Mouse (Mus musculus) layer of hippocampus, adult 11-12 months (tissue): ENCODE results near the gene Tjp3.

Experiments
- DNase-seq: peaks from one replicate; pipeline ENCODE4 v3.0.0; 2022; ENCODE audit warnings: low spot score

Tjp3 gene

DNA sequence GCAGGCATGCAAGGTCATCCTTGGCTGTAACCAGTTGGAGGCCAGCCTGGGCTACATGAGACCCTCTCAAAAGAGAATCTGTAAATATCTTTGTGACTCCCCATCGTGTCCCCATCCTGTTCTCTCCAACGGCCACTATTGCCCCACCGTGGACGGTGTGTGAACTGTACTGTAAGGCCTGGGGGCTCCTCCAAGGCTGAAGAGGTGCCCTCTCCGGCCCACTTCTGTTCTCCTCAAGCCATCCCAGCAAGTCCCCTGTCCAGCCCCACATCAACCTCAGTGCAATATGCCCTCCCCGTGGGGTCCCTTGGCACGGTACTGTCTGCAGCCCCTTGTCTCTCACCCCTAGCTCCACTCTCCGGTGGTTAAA lies 27.9 kb upstream of the Tjp3 start:
- DNase-seq, result no peak

DNA sequence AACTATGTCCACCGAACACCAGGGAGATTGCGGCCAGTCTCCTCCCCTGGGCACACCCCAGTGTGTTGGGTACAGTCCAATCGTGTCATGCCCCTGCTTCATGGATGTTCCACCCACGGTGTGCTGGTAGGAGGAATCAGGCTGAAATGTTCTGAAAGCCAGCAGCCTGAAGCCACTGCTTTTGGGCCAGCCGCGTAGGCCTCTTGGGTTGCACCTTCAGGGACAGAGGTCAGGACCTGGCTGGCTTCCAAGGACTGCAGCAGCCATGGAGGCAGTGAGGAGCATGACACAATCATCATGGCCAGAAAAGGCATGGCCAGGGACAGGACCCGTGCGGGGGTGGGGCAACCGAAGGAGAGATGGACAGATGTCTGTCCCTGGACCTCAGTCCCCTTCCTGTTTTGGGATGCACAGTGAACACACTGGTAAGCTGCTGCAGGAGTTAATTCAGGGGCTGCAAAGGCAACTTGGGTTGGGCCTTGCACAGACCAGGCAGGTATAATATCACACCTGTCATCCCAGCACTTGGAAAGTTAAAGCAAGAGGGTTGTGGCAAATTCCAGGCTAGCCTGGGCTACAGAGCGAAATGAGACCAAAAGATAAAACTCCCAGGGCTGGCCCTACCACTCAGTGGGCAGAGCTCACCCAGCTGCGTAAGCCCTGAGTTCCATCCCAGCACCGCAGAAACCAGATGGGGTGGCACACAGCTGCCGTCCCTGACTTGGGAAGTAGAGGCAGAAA lies 27.4 kb upstream of the Tjp3 start:
- DNase-seq, result no peak

DNA sequence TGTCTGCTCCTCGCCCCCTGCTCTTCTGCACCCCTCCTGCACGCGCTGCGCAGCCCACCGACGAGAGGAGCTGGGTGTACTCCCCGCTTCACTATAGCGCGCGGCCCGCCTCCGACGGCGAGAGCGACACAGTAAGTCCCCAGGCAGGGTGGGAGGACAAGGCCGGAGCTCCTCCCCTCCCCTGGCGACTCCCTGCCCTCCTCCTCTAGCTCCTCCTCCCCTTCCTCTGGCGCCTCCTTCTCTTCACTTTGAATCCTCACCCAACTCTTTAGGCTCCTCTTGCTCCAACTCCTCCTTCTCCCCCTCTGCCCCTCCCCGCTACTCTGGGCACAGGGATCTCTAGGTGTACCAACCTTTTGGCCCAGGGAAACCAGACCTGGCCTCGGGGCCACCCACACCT lies 25.9 kb upstream of the Tjp3 start:
- DNase-seq, result no peak

DNA sequence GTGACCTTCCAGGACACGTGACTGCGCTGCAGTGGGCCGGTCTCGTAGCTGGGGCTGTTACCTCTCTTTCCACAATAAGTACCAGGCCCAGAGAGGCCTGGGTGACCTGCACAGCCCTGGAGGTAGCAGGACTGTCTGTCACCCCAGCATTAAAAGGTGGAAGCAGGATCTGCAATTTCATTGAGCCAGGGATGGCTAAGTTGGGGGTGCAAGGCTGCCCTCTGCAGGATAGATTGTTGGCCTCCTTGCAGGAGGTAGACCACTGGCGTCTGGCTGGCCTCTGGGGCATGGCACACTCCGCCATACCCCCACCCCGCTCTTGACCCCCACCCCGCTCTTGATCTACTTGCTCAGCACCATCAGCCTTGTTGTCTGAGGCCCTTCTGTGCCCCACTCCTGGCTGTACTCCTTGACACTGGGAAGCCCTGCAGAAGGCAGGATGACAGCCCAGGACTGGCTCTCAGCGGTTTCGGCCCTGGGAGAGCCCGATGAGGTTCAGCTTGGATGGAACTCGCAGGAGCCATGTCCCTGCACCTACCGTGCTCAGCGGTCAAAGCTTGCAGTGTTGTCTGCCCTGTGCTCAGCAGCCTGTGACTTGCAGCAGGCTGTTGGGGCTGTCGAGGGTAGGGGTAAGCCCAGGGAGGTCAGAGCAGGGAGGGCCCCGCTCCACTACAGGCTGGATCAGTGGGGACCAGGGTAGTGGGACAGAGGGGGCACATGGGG lies 25.1 kb upstream of the Tjp3 start:
- DNase-seq, result no peak

DNA sequence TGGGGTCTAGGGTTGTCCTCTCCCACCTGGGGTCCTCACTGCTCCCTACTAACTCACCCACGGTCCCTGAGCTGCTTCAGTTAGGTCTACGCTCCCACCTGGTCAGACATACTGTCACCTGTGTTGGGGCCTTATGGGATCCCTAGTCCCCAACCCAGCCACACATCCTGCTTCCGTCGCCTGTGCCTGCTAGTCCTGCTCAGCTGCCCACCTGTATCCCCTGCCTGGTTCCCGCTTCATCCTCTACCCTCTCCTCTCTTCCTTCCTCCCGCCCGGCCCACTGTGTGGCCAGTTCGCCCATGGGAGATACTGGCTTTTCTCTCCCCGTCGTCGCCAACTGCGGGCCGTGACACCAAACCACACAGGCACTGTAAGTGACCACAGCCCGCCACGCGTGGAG lies 24.2 kb upstream of the Tjp3 start:
- DNase-seq, result no peak

DNA sequence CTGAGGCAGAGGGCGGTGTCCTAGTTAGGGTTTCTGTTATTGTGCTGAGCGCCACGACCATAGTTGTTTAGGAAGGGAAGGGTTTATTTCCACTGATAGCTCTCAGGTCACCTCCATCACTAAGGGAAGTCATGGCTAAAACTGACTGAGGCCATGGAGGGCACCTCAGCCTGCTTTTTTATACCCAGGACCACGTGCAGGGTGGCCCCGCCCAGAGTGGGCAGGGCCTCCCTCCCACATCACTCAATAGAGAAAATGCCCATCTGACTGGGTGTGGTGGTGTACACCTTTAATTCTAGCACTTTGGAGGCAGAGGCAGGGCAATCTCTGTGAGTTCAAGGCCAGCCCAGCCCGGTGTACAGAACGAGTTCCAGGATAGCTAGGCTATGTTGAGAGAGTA lies 22.8 kb upstream of the Tjp3 start:
- no peak for DNase-seq

DNA sequence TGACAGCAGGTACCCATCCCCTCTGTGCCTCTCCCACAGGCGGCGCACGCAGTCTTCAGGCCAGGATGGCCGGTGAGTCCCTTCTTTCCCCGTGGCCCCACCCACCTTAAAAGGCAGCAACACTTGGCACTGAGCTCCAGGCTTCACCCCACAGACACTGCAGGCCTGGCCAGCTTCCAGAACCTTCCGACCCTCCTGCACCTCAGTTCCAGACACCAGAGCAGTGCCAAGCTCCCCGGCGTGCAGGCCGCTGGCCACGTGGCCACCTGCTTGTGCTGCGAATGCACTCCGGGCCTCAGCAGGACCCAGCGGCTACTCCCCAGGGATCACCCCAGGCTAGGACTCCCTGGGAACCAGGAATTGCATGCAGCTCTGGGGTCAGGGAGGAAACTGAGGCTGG lies 22.2 kb upstream of the Tjp3 start:
- no peak for DNase-seq

DNA sequence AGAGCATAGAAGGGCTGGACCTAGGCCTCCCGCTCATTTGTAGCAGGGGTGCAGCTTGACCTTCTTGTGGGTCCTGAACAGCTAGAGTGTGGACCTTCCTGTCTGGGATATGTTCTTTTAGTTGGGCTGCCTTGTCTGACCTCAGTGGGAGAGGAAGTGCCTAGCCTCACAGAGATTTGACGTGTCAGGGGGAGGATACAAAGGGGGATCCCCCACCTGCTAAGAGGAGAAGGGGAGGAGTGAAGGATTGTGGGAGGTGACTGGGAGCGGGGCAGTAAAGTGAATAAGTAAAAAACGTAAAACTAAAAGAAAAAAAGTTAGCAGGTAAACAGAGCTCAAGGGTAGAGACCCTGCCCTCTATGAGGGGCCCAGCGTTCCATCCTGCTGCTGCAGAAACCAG lies 18.2 kb upstream of the Tjp3 start:
- no peak for DNase-seq

DNA sequence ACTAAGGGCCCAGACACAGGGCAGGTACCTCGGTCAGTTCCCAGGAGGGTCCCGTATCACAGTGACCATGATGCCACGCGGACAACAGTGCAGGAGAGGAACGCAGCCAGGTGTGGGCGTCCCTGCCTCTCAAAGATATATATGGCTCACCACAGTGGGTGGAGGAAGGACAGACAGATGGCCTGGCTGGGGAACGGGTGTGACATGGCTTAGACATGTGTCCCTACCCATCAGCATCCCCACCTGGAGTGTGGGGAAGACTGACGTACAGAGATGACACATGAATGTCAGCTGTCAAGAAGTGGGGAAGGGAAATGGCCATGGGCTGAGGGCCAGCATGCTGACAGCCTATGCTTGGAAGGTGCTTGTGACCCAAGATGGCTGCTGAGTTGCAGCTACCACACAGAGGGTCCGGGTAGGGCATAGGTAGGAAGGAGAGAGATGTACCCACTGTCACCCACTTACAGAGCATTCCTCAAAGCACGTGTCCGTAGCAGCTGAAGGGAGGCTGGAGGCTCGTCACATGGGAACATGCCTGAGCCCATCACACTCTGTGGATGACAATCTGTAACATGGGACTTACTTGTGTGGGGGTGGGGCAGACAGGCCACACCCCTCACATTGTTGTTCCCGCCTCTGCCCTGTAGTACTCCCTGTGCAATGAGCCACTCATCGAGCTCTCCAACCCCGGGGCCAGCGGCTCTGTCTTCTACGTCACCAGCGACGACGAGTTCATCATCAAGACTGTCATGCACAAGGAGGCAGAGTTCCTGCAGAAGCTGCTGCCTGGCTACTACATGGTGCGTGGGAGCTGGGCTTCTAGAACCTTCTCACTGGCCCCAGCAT lies 15.7 kb upstream of the Tjp3 start:
- DNase-seq, result no peak

DNA sequence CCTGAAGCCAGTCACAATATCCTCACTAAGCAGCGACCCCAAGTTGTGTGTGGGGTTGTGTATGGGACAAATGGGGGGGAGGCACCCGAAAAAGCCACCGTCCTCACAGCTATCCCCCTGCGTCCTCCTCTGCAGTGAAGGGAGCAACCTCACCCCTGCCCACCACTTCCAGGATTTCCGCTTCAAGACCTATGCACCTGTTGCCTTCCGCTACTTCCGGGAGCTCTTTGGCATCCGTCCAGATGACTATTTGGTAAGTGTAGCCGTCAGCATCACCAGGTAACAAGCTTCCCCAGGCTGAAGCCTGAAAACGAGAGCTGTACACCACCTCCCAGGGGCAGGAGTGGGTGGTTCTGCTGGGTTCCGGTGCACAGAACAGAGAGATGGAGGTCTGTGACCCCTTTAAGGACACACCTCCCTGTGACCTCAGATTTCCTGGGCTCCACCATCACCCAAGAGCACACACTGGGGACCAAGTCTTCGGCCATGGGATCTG lies 14.8 kb upstream of the Tjp3 start:
- DNase-seq, result no peak

DNA sequence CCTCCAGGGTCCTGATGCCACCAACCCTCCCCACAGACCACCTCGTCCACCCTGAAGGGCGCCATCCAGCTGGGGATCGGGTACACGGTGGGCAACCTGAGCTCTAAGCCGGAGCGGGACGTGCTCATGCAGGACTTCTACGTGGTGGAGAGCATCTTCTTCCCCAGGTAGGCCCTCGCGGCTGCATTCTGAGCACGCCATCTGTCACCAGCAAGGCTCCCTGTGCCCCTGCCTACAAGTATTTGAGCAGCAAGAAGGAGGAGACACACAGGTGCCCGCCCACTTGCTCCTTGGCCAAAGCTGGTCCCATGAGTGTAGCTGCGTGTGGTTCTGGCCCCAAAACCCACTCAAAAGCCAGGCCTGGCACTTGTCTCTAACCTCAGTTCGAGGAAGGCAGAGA lies 14.3 kb upstream of the Tjp3 start:
- DNase-seq, result no peak

DNA sequence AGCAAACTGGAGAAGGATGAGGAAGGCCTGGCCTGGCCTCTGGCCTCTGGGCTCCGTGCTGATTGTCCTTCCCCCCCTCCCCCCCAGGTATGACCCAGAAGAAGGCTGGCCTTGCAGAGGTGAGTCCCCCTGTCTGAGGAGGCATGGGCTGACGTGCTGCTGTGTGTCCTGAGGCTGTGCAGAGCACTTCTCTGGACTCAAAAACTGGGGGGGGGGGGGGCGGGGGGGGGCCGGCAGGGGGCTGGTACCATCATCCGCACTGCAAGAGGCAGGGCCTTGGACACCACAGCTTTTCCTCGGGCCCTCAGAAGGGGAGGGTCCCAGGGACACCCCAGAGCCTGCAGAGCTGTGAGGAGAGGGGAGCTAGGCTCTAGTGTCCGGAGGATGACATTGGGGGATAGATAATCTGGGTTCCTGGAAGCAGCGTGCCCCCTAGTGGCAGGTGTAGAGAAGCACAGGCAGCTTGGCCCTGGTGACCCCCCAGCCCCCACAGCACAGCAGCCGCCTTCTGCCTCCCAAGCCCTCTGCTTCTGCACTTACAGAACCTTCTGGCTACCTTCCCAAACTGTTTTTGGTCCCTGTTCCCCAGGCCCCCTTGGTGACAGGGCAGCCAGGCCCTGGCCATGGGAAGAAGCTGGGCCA lies 13.3 kb upstream of the Tjp3 start:
- DNase-seq, result peak; percentile 56

DNA sequence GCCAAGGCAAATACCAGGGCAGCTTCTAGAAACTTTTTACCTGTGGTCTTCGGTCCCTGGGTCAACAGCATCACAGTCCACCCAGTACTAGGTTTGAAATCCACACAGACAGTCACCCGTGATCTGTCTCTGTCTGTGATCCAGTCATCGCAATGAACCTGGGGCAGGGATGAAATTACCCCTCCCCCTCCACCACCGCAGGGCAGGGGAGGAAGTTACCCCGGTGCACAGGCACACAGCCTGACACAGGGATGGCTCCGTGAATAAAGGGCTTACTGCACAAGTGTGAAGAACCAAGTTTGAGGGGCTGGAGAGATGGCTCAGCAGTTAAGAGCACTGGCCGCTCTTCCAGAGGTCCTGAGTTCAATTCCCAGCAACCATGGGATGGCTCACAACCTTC lies 12.4 kb upstream of the Tjp3 start:
- no peak for DNase-seq

DNA sequence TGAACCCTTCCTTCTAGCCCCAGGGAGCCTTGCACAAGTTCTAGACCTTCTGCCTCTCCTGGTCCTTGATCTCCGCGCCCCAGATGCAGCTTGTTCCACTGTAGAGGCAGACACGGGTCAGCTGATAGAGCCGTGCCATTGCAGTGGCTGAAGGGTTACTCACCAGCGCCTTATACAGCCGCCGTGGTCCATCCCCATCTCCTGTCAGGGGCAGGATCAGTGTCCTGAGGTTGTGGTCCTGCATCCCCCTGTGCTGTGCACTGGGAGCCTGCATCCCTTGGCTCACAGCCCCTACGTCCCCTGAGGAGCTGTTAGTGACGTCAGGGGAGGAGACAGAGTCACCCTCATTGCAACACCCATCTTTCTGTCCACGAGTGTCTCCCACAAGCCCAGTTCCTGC lies 11.9 kb upstream of the Tjp3 start:
- no peak for DNase-seq

DNA sequence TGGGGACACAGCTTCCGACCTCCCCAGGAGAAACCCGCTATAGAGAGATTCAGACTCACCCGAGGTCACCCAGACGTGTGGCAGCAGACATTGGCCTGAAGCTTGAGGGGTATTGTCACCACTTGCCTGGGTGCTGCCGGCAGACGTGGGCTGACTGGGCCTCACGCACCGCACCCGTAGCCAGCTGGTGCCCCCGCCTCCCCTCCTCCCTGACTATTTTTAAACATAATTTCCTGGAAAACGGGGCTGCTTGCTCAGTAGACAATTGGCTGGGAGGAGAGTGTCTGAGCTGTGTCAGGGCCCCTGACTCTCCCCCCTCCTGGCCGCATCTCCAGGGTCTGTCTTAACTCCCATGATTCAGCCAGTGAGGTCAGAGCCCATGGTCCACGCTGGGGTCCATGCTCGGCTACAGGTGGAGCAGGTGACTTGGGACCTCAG lies 11.4 kb upstream of the Tjp3 start:
- DNase-seq, result peak; percentile 63

DNA sequence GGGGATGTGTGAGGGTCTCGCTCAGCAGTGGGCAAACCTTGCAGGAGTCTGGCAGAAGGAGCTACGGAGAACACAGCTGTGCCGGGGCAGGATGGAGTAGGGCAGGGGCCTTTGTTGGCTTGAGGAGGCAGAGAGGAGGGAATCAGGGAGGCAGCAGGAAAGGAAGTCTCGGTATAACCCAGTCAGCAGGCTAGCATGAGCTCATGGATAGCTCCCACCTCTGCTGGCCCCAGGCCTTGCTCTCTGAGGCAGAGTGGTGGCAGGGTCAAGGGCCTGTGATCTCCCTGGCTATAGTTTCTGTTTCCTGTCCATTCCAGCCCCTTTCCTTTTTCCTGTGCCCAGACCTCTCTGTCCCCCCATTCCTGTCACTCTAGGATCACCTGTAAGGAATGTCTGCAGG lies 10.9 kb upstream of the Tjp3 start:
- DNase-seq, result no peak

DNA sequence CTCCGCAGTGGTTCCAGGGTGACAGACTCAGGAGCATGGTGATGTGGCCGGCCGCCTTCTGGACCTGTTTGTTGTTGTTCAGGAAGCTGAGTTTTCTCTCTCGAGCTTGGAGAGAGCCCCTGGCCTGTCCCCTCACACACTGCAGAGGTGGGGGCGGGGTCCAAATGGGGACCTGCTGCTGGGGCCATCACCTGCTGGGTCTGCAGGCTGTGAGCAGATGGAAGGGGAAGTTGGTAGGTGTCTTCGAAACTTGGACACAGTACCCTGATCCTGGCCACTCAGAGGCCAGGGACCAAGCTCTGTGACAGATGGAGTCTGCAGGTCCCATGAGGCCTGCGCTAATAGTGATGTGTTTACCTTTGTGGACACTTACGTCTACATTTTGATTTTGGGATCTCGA lies 9.9 kb upstream of the Tjp3 start:
- DNase-seq, result no peak

DNA sequence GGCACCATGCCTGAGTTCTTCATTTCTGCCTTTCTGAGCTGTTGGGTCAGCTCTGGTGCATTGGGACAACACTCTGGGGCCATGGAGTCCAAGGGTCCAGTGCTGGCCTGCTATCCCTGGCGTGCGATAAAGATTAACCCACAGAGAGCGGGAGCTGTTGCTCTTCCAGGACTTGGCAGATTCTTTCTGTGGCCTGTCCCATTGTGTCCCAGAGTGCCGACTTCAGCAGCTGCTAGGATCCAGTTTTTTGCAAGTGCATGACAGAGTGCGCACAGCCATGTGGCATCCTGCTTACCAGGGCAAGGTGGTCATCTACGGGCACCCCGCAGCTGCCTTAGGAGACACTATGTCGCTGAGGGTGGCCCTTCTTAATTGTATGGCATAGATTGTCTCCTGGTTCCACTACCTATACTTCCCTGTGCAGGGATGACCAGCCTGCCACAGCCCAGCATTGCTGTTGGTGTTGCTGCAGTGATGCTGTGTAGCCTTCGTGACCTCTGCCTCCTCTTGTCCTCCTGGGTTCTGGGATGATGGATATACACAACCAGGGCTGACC lies 9.0 kb upstream of the Tjp3 start:
- no peak for DNase-seq

DNA sequence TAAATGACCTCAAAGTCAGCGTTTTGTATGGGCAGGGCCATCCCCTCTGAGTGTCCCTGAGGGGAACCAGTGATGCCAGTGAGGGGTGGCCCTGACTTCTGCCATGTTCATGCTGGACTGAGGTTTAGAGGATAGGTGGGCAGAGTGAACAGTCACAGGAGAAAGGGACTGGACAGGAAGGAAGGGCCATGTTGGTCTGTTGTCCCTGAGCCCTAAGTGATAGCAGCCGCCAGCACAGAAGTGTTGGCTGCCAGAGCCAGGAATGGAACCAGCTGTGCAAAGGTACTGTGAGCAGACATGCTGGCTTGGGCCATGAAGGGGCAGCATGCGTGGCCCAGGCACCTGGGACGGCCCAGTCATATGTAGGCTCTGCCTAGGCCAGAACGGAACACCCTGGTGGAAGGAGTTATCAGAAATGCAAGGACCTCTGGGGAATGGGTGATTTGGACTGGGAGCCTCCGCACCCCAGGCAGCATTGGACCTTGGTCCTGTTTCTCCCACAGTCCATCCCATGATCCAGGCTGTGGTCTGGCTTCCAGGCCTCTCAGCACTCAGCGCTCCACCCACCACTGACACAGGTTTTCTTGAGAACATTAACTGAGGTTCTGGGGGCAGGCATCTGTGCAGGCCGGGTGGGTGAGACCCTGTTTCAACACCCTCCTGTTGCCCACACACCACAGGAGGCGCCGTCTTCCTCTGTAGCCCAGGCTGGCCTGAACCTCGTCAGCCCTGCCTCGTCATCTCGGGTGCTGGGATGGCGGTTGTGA lies 8.4 kb upstream of the Tjp3 start:
- DNase-seq, result no peak

DNA sequence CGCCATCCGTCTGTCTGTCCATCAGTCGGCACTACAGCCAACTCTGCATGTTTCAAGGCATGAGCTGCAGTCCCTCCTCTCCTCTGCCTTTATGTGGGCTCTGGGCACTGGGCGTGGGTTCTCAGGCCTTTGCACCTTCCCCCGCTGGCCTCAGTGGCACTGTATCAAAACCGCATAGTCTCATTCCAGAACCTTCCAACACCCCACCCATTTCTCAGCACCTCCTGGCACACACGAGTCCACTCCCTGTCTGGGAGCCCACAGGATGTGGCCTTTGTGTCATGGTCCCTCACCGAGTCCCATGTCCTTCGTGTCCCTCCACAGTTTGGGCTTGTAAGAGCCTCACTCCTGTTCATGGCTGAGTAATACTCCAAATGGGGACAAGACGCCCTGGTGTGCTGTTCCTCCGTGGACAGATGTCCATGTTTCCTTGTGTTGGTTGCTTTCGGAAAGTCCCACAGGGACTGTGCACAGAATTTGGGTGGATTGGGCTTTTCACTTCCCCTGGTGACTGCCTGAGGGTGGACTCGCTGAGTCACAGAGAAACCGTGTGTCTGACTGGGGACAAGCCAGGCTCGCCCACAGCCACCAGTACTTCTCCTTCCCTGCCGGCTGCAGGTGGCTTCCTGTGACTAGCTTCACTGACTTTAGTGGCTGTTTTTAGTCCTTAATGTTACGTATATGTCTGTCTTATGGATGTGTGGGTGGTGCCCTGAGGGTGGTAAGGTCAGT lies 7.2 kb upstream of the Tjp3 start:
- DNase-seq, result peak; percentile 71

DNA sequence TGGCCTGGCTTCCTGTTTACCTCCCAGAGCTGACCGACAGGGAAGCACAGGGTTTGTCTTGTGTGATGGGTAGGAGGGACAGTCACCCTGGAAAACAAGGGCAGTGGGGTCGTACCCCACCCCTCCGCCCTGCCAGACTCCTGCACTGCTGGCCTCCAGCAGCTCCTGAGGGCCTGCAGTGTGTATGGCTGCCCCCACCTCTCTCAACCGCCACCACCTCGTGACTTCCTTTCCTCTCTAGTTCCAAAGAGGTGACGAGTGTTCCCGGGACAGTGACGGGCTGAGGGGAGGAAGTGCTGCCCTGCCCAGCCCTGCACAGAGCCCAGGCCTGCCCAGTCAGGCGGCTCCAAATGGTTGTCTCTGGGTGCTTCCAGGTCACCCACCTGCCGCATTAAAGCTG lies 6.5 kb upstream of the Tjp3 start:
- DNase-seq, result no peak
